Mouse (Mus musculus) myocyte (in vitro differentiated cells): ENCODE results near the gene Prr15l. TPM values are rescaled to one million over a fixed set of nuclear protein-coding genes. Genes with fewer than 3 reads are reported as not detected.

ENCODE experiments used
- H3K27me3 ChIP-seq: one replicate; pipeline ENCODE4 v1.6.1; 2011; ENCODE audit not compliant: control insufficient read depth, insufficient read depth, insufficient read length
- H3K36me3 ChIP-seq: one replicate; pipeline ENCODE4 v1.6.1; 2011; ENCODE audit not compliant: control insufficient read depth, insufficient read depth
- H3K4me2 ChIP-seq: one replicate; pipeline ENCODE4 v1.6.1; 2011; ENCODE audit warnings: low read depth, control low read depth
- H3K4me3 ChIP-seq: one replicate; pipeline ENCODE4 v1.5.1; 2011; ENCODE audit warnings: mild to moderate bottlenecking, control low read depth, moderate library complexity
- H3K79me2 ChIP-seq: one replicate; pipeline ENCODE4 v1.6.1; 2011; ENCODE audit not compliant: control insufficient read depth, insufficient read depth
- H3ac ChIP-seq: one replicate; pipeline ENCODE4 v1.6.1; 2011; ENCODE audit not compliant: control insufficient read depth, insufficient read length
- CEBPB ChIP-seq: IDR thresholded peaks from 2 replicates; pipeline ENCODE4 v1.6.1; 2011; ENCODE audit warnings: mild to moderate bottlenecking, moderate library complexity; ENCODE audit not compliant: poor library complexity, insufficient read depth, severe bottlenecking
- E2F4 ChIP-seq: IDR thresholded peaks from one replicate; pipeline ENCODE4 v1.6.1; 2011; ENCODE audit warnings: mild to moderate bottlenecking, control low read depth, moderate library complexity; ENCODE audit not compliant: insufficient read depth
- MAX ChIP-seq: IDR thresholded peaks from one replicate; pipeline ENCODE4 v1.6.1; 2011; ENCODE audit warnings: low read depth, mild to moderate bottlenecking, control low read depth
- MYOD1 ChIP-seq, 3 experiments: IDR thresholded peaks; one replicate each; pipeline ENCODE4 v1.6.1; 2011; ENCODE audit warnings: control low read depth in 2 of 3, low read depth in 2 of 3, mild to moderate bottlenecking in 2 of 3, moderate library complexity in 1 of 3; ENCODE audit not compliant: insufficient read length in 2 of 3, control insufficient read depth in 1 of 3
- MYOG ChIP-seq, 3 experiments: IDR thresholded peaks; one replicate each; pipeline ENCODE4 v1.6.1; 2011; ENCODE audit warnings: control low read depth in 2 of 3, low read depth in 2 of 3, mild to moderate bottlenecking in 2 of 3; ENCODE audit not compliant: insufficient read length in 2 of 3, control insufficient read depth in 1 of 3, insufficient read depth in 1 of 3
- POLR2A ChIP-seq: IDR thresholded peaks from one replicate; pipeline ENCODE4 v1.6.1; 2011; ENCODE audit warnings: low read depth, mild to moderate bottlenecking, control low read depth, moderate library complexity; ENCODE audit not compliant: insufficient read length
- POLR2AphosphoS2 ChIP-seq: IDR thresholded peaks from one replicate; pipeline ENCODE4 v1.6.1; 2011; ENCODE audit warnings: low read depth, control low read depth; ENCODE audit not compliant: insufficient read length
- REST ChIP-seq: IDR thresholded peaks from one replicate; pipeline ENCODE4 v1.6.1; 2011; ENCODE audit warnings: mild to moderate bottlenecking, control low read depth, moderate library complexity; ENCODE audit not compliant: insufficient read depth, insufficient read length
- SRF ChIP-seq: IDR thresholded peaks from one replicate; pipeline ENCODE4 v1.6.1; 2011; ENCODE audit warnings: low read depth; ENCODE audit not compliant: control insufficient read depth, insufficient read length
- TCF12 ChIP-seq: IDR thresholded peaks from one replicate; pipeline ENCODE4 v1.6.1; 2011; ENCODE audit warnings: mild to moderate bottlenecking, control low read depth; ENCODE audit not compliant: poor library complexity, insufficient read depth, severe bottlenecking
- TCF3 ChIP-seq: IDR thresholded peaks from one replicate; pipeline ENCODE4 v1.6.1; 2011; ENCODE audit warnings: low read depth, control low read depth; ENCODE audit not compliant: insufficient read length
- USF1 ChIP-seq: IDR thresholded peaks from one replicate; pipeline ENCODE4 v1.6.1; 2011; ENCODE audit warnings: low read depth, mild to moderate bottlenecking, control low read depth, moderate library complexity
- polyA plus RNA-seq: library from polyadenylated mRNA; unstranded; fragments of >200 nt; fragmentation: generic; extraction: Trizol; gene quantifications from one replicate; pipeline ENCODE4 v1.2.1, GENCODE M21; 2012; ENCODE audit warnings: missing spikeins

The Prr15l gene
- polyA plus RNA-seq, 1 experiment = 0.07 TPM

DNA sequence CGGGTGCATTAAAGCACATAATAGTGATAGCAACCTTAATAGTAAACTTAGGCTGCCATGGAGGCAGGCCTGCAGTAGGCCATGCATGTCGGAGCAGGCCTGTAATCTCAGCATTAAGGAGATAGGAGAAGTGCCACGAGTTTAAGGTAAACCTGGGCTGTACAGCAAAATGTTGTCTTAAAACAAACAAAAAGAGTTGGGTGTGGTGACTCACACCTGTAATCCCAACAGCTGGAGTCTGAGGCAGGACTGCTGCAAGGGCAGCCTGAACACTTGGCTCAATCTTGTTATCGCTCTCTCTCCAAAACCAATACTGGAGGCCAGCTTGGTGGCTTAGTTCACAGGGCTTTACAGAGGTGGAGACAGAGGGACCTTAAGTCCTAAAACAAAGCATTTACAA, 27.2 kb downstream of the Prr15l start:
- Histone ChIP-seq H3ac (no peak overlapping the region), H3K79me2 (no peaks in the 10 kb centered on the region), H3K4me3 (no peak overlapping the region), H3K4me2 (no peak overlapping the region), H3K27me3 (no peaks in the 10 kb centered on the region), H3K36me3 (peaks cover 26% of the 10 kb centered on the region)
- no peak for TF ChIP-seq TCF12
- no peak for TF ChIP-seq MAX
- TF ChIP-seq MYOD1 (IDR thresholded peaks at IDR 0.05; ENCODE audit: control insufficient read depth in 1 of 3, insufficient read length in 2 of 3, low read depth in 2 of 3) = no peak
- no peak for TF ChIP-seq CEBPB
- no peak for TF ChIP-seq TCF3
- TF ChIP-seq REST = no peak
- no peak for TF ChIP-seq E2F4
- TF ChIP-seq SRF = no peak
- TF ChIP-seq USF1 = no peak
- no peak for TF ChIP-seq MYOG (IDR thresholded peaks at IDR 0.05; ENCODE audit: control insufficient read depth in 1 of 3, insufficient read depth in 1 of 3, insufficient read length in 2 of 3, low read depth in 2 of 3)
- TF ChIP-seq POLR2AphosphoS2 = no peak
- no peak for TF ChIP-seq POLR2A

DNA sequence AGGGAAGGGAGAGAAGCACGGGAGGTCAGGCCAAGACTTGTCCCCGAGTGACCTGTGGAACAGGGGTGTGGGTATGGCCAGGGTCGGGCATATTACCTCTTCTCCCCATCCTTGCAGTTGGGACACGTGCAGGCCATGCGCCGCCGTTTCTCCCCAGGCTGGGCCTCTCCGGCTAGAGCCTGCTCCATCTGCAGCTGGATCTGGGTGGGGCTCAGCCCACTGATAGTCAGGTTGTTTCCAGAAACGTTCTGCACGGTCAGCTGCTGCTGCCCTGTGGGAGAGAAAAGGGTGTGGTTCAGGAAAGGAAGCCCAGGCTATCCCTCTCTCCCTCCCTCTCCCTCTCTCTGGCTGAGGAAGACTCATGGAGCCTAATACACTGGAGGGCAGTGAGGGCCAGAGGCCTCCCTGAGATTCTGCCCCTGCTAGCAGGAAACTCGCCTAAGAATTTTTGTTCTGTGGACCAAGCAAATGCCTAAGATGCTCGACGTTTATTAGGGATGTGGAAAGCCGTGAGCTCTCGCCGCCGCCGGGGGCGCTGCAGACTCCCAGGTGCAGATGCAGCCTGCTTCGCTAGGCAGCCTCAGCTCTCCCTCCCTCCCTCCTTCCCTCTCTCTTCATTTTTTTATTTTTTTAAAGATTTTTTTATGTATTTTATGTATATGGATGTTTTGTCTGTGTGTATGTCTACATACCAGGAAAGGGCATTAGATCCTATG, 28.3 kb downstream of the Prr15l start:
- H3K27me3 ChIP-seq = no peaks in the 10 kb centered on the region
- H3ac ChIP-seq = no peak overlapping the region
- H3K4me2 ChIP-seq = no peak overlapping the region
- H3K4me3 ChIP-seq = no peak overlapping the region
- peaks cover 26% of the 10 kb centered on the region for H3K36me3 ChIP-seq
- no peaks in the 10 kb centered on the region for H3K79me2 ChIP-seq
- TF ChIP-seq POLR2AphosphoS2 (no peak), MYOD1 (IDR thresholded peaks at IDR 0.05; ENCODE audit: control insufficient read depth in 1 of 3, insufficient read length in 2 of 3, low read depth in 2 of 3) (no peak), REST (no peak), SRF (no peak), CEBPB (no peak), MYOG (IDR thresholded peaks at IDR 0.05; ENCODE audit: control insufficient read depth in 1 of 3, insufficient read depth in 1 of 3, insufficient read length in 2 of 3, low read depth in 2 of 3) (no peak), E2F4 (no peak), TCF12 (no peak)

DNA sequence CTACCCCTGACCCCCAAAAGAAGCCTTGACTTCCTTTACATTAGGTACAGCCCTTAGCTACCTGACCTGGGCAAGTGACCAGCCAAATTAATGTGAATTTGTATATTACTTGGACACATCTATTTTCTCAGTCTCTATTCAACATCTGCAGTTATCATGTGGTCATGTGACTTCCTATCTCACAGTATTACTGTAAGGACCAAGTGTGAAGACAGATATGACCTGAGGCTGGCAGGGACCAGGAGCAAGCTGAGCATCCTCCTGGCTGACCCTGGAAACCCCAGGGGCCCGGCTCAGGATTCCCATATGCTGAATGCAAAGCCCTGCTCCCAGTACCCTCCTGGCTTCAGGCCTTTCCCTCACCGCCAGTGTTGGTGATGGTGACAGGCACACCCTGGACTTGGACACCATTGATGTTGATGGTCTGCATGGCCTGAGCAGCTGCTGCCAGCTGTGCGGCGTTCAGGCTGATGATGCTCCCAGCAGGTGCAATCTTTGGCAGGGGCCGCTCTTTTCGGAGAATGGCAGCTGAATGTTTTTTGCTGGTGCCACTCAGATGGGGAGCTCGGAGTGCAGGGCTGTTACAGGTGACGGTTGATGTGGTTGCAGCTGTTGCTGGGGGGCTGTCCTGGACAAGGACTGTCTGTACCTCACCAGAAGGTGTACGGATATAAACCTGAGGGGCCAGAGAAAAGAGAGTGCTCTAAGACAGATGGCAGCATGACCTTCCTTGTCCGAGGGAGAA, 29.3 kb downstream of the Prr15l start:
- H3K27me3 ChIP-seq = no peaks in the 10 kb centered on the region
- no peaks in the 10 kb centered on the region for H3K79me2 ChIP-seq
- TF ChIP-seq MYOD1 (IDR thresholded peaks at IDR 0.05; ENCODE audit: control insufficient read depth in 1 of 3, insufficient read length in 2 of 3, low read depth in 2 of 3) (peak in 1 of 3 experiments; percentile 11), USF1 (no peak)
- no peak overlapping the region for H3K4me2 ChIP-seq
- peaks cover 29% of the 10 kb centered on the region for H3K36me3 ChIP-seq
- H3ac ChIP-seq = no peak overlapping the region
- H3K4me3 ChIP-seq = no peak overlapping the region

DNA sequence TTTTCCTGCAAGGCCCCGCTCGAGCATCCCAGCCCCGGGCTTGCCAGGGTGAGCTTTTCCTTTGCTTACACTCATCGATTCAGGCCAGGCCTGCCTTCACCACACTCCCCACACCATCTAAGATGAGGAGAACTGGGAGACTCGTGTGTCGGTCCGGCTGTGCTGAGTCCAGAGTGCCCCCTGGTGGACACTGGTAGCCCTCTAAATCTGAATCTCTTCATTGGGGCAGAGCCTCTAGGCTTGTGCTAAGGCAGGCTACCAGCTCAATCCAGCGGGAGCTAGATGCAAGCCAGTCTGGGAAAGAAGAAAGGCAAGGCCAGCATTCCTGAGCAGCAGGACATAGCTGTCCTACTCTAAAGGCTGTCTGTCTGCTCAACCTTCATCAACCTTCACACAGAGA, 35.7 kb downstream of the Prr15l start:
- Histone ChIP-seq H3K79me2 (peaks cover 16% of the 10 kb centered on the region), H3K36me3 (peaks cover 9% of the 10 kb centered on the region), H3K4me3 (no peak overlapping the region), H3K27me3 (no peaks in the 10 kb centered on the region), H3ac (no peak overlapping the region), H3K4me2 (no peak overlapping the region)
- TF ChIP-seq MAX (no peak), CEBPB (no peak), SRF (no peak), TCF3 (no peak), TCF12 (no peak), MYOG (IDR thresholded peaks at IDR 0.05; ENCODE audit: control insufficient read depth in 1 of 3, insufficient read depth in 1 of 3, insufficient read length in 2 of 3, low read depth in 2 of 3) (no peak), USF1 (no peak), POLR2A (no peak), E2F4 (no peak), POLR2AphosphoS2 (no peak), REST (no peak), MYOD1 (IDR thresholded peaks at IDR 0.05; ENCODE audit: control insufficient read depth in 1 of 3, insufficient read length in 2 of 3, low read depth in 2 of 3) (no peak)

DNA sequence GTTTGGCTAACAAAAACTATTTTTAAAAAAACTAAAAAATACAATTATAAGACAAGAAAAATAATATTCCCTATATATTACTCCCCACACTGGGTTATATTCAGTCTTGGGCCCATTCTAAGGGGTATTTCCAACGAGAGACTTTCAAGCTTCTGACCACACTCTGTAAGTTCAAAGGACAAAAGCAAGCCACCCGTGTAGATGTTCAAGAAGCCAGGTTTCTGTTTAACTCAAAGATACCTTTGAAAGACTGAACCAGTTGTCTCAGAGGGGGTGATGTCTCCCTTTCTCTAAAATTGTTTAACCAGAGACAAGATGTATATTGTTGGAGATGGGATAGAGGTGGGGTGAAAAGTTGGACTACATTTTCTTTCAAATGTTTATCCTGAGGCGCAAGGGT, 38.3 kb downstream of the Prr15l start:
- Histone ChIP-seq H3K27me3 (no peaks in the 10 kb centered on the region), H3K79me2 (peaks cover 30% of the 10 kb centered on the region), H3ac (no peak overlapping the region), H3K4me2 (no peak overlapping the region), H3K36me3 (peaks cover 3% of the 10 kb centered on the region), H3K4me3 (no peak overlapping the region)
- no peak for TF ChIP-seq POLR2AphosphoS2
- TF ChIP-seq MAX = no peak
